Mouse (Mus musculus): ENCODE results near the gene Rad51b. TPM values are rescaled to one million over a fixed set of nuclear protein-coding genes. Genes with fewer than 3 reads are reported as not detected.
A peak's percentile ranks its signal among the peaks of the same experiment; 100 is the strongest.
"Not testable (repeated sequence)": the region's sequence is repeated elsewhere in the genome, so short reads cannot be mapped to it uniquely, and the experiment has no call there.

The Rad51b gene
- total RNA-seq (2022) = under 1 TPM in 2 of 4 experiments, not detected in 2; 0.17 to 0.34 TPM

DNA sequence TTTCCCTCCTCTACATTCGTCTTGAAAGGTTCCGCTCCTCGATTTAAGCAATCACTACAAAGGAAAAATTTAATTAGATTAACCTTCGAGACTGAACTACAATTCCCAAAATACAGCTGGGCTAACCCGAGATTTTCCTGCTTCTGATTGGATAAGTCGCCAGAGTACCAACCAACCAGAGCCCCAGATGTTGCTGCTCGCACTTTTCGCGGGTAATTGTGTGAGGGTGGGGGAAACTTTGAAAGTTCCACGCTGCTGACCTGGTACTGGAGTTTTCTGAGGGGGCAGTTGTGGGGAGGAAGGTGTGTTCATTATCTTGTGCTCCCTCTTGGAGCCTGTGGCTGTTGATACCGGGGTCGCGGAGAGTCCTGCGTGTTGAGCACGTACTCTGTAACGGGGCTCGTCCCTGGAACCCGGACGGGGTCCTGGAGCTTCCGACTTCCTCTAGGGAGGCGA, at the start of gene Rad51b:
Gene Rad51b, plus strand, starts transcription at position 162 of the 456 bp plus-strand sequence.
- DNase-seq (ENCODE audit: low spot score in 2 of 2) = peak; percentile 59 to 70

DNA sequence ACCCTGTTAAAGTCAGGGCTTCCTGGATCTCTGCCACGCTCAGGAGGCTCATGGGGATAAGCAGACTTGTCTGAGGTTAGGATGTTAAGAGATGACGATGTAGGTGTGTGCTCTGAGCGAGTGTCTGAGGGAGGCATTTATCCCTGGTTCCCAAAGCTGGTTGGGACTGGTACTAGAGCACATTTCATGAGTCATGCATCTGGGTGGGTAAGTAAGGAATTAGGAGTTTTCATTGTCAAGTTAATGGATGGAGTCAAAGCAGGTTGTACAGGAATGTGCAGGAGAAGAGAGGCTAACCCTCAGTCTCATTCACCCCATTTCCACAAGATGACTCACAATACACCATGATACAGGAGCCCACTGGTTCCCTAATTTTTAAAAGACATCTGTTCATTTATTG, 49.0 kb upstream of the Rad51b start:
- DNase-seq (ENCODE audit: low spot score in 2 of 2) = no peak

DNA sequence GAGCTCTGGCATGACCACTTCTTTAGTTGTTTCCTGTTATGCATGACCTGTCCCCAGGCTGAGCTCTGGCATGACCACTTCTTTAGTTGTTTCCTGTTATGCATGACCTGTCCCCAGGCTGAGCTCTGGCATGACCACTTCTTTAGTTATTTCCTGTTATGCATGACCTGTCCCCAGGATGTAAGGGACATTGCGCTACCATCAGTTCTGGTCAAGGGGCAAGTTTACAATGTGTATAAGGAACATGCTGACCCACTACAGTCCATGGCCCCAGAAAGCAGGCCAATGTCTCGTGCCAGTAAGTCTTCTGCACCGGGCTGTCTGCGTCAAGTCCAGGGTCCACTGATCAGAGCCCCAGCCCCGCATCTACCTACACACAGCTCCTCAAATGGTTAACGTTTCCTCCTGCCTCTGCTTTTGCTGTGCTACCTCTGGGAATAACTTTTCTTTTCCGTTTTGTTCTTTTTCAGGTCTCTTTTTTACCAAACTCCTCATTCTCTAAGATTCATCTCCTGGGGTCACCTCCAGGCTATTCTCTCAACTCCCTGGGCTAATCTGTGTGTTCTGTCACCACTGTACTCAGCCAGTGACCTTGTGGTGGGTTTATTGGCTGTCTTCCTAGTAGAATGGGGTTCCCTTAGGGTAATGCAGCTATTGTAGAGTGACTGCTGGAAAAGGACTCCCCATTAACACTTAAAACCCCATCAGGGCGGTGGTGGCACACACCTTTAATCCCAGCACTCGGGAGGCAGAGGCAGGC, 43.6 kb upstream of the Rad51b start:
- DNase-seq (ENCODE audit: low spot score in 2 of 2) = no peak

- no peak for DNase-seq (ENCODE audit: low spot score in 2 of 2)
Measured at GRCm38 (mm10) chr12:79254975-79255374, 42.1 kb upstream of the Rad51b start.

DNA sequence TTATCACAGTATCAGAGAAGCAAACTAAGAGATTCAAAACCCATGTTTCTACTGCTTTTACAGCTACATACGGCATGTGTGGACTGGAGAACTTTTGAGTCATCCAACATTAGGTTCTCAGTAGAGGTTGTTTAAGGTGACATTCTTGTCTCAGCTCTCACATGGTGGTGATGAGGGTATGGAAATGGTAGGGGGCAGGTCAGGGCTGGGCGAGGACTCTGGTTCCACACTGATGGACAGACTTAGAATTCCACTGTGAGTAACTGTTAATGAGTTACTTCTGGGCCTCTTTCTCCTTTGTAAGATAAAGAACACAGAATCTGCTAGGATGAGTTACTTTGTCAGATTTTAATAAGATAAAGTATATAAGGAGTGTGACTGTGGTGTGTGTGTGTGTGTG, 36.9 kb upstream of the Rad51b start:
- DNase-seq (ENCODE audit: low spot score in 2 of 2) = no peak

DNA sequence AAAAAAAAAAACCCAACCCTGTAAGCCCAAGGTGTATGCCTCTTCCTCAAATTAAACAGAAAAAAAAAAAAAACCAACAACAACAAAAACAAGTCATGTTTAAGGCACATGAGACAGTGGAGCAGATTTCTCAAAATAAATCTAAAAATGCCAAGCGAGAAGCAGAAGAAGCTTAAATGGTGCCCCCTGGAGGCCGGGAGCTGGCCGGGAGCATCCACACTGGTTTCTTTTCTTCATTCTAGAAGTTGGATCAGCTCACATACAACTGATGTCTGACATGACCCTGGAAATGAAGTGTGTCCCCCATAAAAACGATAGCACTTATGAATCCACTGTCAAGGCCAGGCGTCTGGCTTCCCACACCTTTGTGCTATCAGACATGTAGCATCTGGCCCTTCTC, 36.0 kb upstream of the Rad51b start:
- peak in 1 of 2 experiments; percentile 32 for DNase-seq (ENCODE audit: low spot score in 2 of 2)

- DNase-seq (ENCODE audit: low spot score in 2 of 2) = no peak
Measured at GRCm38 (mm10) chr12:79272604-79273003, 24.5 kb upstream of the Rad51b start.

- DNase-seq (ENCODE audit: low spot score in 2 of 2) = no peak
Measured at GRCm38 (mm10) chr12:79279513-79280115, 17.5 kb upstream of the Rad51b start.

- DNase-seq (ENCODE audit: low spot score in 2 of 2) = no peak
Measured at GRCm38 (mm10) chr12:79282595-79282994, 14.5 kb upstream of the Rad51b start.

DNA sequence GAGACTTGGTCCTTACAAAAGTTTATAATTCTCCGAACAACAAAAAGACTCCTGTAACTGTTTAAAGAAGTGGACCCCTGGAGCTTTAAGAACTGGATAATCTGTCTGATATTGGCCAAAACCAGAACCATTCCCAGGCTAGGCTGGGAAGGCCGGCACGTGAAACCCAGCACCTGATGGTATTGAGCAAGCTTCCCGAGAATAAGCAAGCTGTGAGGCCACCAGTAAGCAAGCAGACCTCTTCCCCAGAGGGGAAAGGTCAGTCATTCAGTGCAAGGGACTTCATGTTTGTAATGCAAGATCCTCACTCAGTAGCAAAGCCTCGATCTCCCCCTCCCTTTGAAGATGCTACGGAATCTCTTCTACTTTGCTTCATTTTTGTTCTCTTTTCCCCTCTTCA, 4.2 kb upstream of the Rad51b start:
- DNase-seq (ENCODE audit: low spot score in 2 of 2) = no peak

- peak; percentile 95 to 97 for DNase-seq (ENCODE audit: low spot score in 2 of 2)
Measured at GRCm38 (mm10) chr12:79296126-79296816, 811 bp upstream of the Rad51b start, which contains the start of gene Zfyve26. Zfyve26 (minus strand) TSS chr12:79296304.

DNA sequence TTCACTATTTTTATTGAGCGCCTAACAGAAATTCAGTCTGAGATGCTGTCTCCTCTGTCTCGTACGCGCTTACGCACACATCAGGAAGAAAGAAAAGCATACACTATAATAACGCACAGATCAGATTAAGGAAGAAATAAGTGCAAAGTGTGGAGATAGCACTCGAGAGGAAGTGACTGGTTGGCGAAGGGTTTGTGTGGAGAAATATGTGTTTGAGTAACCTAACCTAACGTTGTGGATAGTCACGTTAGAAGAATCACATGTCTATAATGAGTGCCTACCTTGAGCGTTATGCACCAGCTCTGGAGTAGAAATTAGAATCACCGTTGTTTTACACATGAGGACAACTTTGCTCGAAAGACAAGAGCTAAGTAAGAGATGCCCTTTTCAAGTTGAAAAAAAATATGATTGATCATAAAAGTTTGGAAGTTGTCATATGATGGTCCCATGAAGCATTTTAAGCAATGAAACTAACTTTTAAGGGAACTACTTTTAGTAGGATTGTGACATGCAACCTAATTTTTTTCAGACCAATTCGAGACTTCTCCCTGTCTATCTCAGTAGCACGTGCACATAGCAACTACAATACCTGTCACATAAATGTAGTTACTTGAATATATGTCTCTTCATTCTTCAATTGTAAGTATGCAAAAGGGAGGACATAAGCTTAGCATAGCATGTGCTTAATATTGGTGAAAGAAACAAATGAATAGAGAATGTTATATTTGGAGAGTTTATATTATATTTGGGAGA, 978 bp downstream of the Rad51b start:
- no peak for DNase-seq (ENCODE audit: low spot score in 2 of 2)

DNA sequence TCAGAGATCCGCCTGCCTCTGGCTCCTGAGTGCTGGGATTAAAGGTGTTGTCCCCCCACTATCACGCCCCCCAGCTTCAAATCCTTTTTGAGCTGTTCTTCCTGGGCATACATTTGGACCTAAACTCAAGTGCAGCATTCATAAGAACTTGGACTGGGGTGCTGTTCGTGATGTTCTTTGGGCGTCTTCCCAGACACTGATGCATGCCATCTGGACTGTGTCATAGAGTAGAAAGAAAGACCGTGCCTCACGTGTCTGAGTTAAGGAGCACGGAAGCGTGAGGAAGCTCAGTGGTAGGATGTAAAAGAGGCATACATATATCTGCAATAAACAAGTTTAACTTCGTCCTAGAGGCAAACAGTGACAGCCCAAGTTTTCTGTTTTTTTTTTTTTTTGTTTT, 4.7 kb downstream of the Rad51b start:
- peak in 1 of 2 experiments; percentile 25 for DNase-seq (ENCODE audit: low spot score in 2 of 2)

GRCm38 (mm10) chr12:79305131-79305530, 8.0 kb downstream of the Rad51b start:
- DNase-seq (ENCODE audit: low spot score in 2 of 2) = no peak

- no peak for DNase-seq (ENCODE audit: low spot score in 2 of 2)
Measured at GRCm38 (mm10) chr12:79306013-79306412, 8.9 kb downstream of the Rad51b start.

GRCm38 (mm10) chr12:79313721-79314120, 16.6 kb downstream of the Rad51b start:
- no peak for DNase-seq (ENCODE audit: low spot score in 2 of 2)

- DNase-seq (ENCODE audit: low spot score in 2 of 2) = no peak
Measured at GRCm38 (mm10) chr12:79317339-79317738, 20.3 kb downstream of the Rad51b start.

DNA sequence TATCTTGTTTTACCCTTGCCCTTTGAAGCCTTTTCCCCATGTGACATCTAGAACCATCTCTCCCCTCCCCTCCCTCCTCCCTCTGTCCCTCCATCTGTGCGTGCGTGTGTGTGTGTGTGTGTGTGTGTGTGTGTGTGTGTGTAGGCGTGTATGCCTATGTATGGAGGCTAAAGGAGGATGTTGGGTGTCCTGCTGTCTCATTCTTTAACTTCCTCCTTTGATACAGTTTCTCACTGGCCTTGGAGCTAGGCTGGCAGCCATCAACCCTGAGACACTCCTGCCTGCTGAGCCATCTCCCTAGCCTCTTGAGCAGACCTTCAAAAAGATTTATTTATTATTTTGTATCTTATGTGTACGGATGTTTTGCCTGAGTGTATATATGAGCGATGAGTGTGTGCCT, 23.8 kb downstream of the Rad51b start:
- no peak for DNase-seq (ENCODE audit: low spot score in 2 of 2)

DNA sequence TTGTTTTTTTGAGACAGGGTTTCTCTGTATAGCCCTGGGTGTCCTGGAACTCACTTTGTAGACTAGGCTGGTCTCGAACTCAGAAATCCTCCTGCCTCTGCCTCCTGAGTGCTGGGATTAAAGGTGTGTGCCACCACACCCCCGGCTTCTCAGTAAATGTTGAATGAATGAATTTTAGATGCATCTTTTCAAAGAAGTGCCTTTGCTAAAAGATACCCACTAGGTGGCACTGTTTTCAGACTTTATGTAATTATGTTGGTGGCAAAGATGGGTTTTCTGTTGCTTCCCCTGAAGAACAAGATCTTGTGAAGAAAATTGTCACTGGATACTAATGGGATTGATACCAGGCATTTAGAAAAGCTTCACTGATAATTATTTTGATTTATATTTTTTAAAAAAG, 25.5 kb downstream of the Rad51b start:
- DNase-seq (ENCODE audit: low spot score in 2 of 2) = not testable (repeated sequence)

DNA sequence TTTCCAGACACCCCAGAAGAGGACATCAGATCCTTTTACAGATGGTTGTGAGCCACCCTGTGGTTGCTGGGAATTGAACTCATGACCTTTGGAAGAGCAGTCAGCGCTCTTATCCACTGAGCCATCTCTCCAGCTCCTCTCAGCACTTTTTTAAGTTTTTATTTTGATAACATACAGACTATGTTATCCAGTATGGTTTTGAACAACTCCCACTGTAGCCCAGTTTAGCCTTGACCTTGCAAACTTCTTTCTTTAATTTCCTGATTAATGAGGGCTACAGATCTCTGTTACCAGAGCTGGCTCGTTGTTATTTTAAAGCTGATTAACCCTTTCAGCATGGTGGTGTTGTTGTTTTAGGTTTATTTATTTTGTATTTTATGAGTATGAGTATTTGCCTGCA, 29.2 kb downstream of the Rad51b start:
- DNase-seq (ENCODE audit: low spot score in 2 of 2) = no peak

DNA sequence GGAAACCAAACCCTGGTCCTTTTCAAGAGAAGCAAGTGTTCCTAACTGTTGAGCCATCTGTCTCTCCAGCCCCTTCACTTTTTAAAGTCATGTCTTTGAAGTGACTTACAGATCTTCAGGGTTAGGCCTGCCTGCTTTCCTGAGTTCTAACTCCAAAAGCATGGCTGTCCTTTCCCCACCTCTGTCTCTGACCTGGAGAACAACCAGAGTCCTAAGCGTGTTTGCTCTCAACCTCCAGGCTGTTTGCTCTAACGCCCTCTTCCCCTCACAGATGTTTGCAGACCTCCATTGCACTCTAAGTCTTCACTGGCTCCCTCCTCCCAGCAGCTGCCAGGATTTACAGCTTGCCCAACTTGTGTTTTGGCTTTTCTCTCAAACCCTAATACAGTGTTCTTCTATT, 29.7 kb downstream of the Rad51b start:
- no peak for DNase-seq (ENCODE audit: low spot score in 2 of 2)

DNA sequence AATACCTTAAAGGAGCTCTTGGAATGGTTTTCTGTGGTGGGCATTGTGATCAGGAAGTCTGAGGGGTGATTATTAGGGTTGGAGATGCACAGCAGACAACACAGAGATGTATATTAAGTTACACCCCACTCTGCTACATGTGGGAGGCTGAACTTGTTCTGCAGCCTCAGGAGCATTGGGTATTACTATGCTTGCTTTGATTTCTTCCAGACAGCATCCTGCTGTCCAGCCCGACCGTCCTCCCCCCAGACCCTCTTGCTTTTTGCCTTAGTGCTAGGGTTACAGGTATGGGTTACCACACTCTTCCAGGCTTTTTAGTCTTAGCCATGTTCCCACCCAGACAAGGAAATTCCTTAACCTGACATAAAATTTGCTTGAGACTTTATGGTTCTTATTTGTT, 30.8 kb downstream of the Rad51b start:
- DNase-seq (ENCODE audit: low spot score in 2 of 2) = no peak
